ENCODE assay signal across 13 mouse cellular contexts in genomic region chr10:81202978-81203720, GRCm38 (mm10). TPM values are rescaled to one million over a fixed set of nuclear protein-coding genes. Genes with fewer than 3 reads are reported as not detected.
DNase-seq lines count a peak whose midpoint lies in the region; ATAC-seq and TF ChIP-seq lines count a peak whose summit lies in the region.
"Had no signal": no experiment of that assay in that cellular context is flagged by ENCODE, and none has a peak within 500 bp of the region (broad histone marks: within the 10 kb centered on the region; RNA-seq: fewer than 3 reads in every experiment).

No protein-coding gene starts in this region.

- peak; percentile 33 for DNase-seq in gastrocnemius, adult 2 months
- DNase-seq in gastrocnemius, postnatal 14 days = no peak
- DNase-seq in CH12.LX (ENCODE audit: extremely low read depth) = no peak
- no peak for DNase-seq in right cerebral cortex, postnatal 36 days (ENCODE audit: low spot score in 2 of 2)
- no peak for DNase-seq in thymus, postnatal 14 days
- DNase-seq in cerebellum, postnatal 14 days = no peak

- in situ Hi-C loops in CH12.LX (cut with MboI; ENCODE audit: low pct_ligation_motif_present, low pct_unique_long_range_greater_than_20kb, low sequenced_read_pairs) = loop anchor here (5.0 kb wide), 1 partner anchor 34 kb away; no protein-coding TSS in a partner anchor

- intact Hi-C loops in gastrocnemius, adult 2 months (cut with DNase I) = no loop called here
- intact Hi-C loops in gastrocnemius, postnatal 14 days (cut with DNase I; ENCODE audit: low total_unique reads) = no loop called here

- dilution Hi-C loops in CH12.LX (cut with MboI; ENCODE audit: extremely low pct_ligation_motif_present, extremely low pct_unique_long_range_greater_than_20kb, low sequenced_read_pairs) = no loop called here

- no peaks in the 10 kb centered on the region for H3K27me3 ChIP-seq in CH12.LX (replicated peaks)
- H3K27me3 ChIP-seq in heart, embryonic 16.5 days (ENCODE audit: control insufficient read depth, insufficient read depth, low read length) = no peaks in the 10 kb centered on the region
- peaks cover 35% of the 10 kb centered on the region for H3K27me3 ChIP-seq in liver, embryonic 15.5 days

- peak; percentile 11 for TF ChIP-seq RAD21 in CH12.LX (IDR thresholded peaks at IDR 0.05; ENCODE audit: low read depth, low read length)

- no peaks in the 10 kb centered on the region for H3K79me2 ChIP-seq in CH12.LX (replicated peaks; ENCODE audit: control insufficient read depth, extremely low read depth, insufficient read depth, poor library complexity, severe bottlenecking)

- no peak for TF ChIP-seq POLR2A in CH12.LX (IDR thresholded peaks at IDR 0.05; ENCODE audit: low read depth, low read length)

- ATAC-seq in heart, embryonic 16.5 days (replicated peaks; ENCODE audit: extremely low read depth, insufficient read depth, low FRiP score) = no peak
- ATAC-seq in liver, embryonic 15.5 days (ENCODE audit: insufficient read depth) = peak; percentile 81

- peak overlapping the region; percentile 51 for H3K4me3 ChIP-seq in gastrocnemius, adult 2 months
- H3K4me3 ChIP-seq in CH12.LX (replicated peaks in 1 of 3; ENCODE audit: low read depth in 2 of 3, low read length in 2 of 3, poor library complexity in 1 of 3) = no peak overlapping the region
- H3K4me3 ChIP-seq in heart, embryonic 16.5 days (ENCODE audit: low read length) = no peak overlapping the region
- H3K4me3 ChIP-seq in liver, embryonic 15.5 days (replicated peaks) = no peak overlapping the region
- H3K4me3 ChIP-seq: limb, embryonic 13.5 days; megakaryocyte, embryonic 14.5 days had no signal

- WGBS in heart, embryonic 16.5 days = 55% methylated on average over 8 of the region's 8 CpGs
- 23% methylated on average over 8 of the region's 8 CpGs for WGBS in liver, embryonic 15.5 days (ENCODE audit: insufficient replicate concordance)

- H3K36me3 ChIP-seq in CH12.LX (replicated peaks in 1 of 2; ENCODE audit: control insufficient read depth in 1 of 2, insufficient read depth in 1 of 2, low read length in 1 of 2) = no peaks in the 10 kb centered on the region
- H3K36me3 ChIP-seq in heart, embryonic 16.5 days (ENCODE audit: control insufficient read depth, insufficient read depth) = no peaks in the 10 kb centered on the region
- no peaks in the 10 kb centered on the region for H3K36me3 ChIP-seq in liver, embryonic 15.5 days (replicated peaks)
- H3K36me3 ChIP-seq: limb, embryonic 13.5 days had no signal

- peaks cover 10% of the 10 kb centered on the region for H3K9me3 ChIP-seq in CH12.LX (replicated peaks; ENCODE audit: low read length)
- H3K9me3 ChIP-seq in heart, embryonic 16.5 days (replicated peaks; ENCODE audit: control insufficient read depth, low read length) = no peaks in the 10 kb centered on the region
- H3K9me3 ChIP-seq in liver, embryonic 15.5 days (replicated peaks) = no peaks in the 10 kb centered on the region
- H3K9me3 ChIP-seq: limb, embryonic 13.5 days; megakaryocyte, embryonic 14.5 days had no signal

- H3K9ac ChIP-seq in CH12.LX (ENCODE audit: insufficient read depth, low read depth) = no peak overlapping the region
- no peak overlapping the region; the same call in 1 of the 2 replicates for H3K9ac ChIP-seq in heart, embryonic 16.5 days (ENCODE audit: low read length)
- H3K9ac ChIP-seq in liver, embryonic 15.5 days = no peak overlapping the region
- H3K9ac ChIP-seq: limb, embryonic 13.5 days had no signal

- peak overlapping the region; percentile 99 for H3K27ac ChIP-seq in gastrocnemius, adult 2 months
- H3K27ac ChIP-seq in CH12.LX (ENCODE audit: insufficient read depth, low read depth) = no peak overlapping the region
- peak overlapping the region; percentile 96 for H3K27ac ChIP-seq in heart, embryonic 16.5 days (ENCODE audit: low read length)
- peak overlapping the region; percentile 63; the same call in 1 of the 2 replicates for H3K27ac ChIP-seq in liver, embryonic 15.5 days (replicated peaks)
- H3K27ac ChIP-seq: limb, embryonic 13.5 days had no signal

- no peak for TF ChIP-seq EP300 in CH12.LX (IDR thresholded peaks at IDR 0.05; ENCODE audit: low read length)

- H3K4me2 ChIP-seq in CH12.LX (ENCODE audit: insufficient read depth, low read depth, poor library complexity, severe bottlenecking) = no peak overlapping the region
- no peak overlapping the region for H3K4me2 ChIP-seq in heart, embryonic 16.5 days (ENCODE audit: low read depth, low read length)
- no peak overlapping the region for H3K4me2 ChIP-seq in liver, embryonic 15.5 days
- H3K4me2 ChIP-seq: limb, embryonic 13.5 days had no signal

- peaks cover 27 to 41% of the 10 kb centered on the region in 2 experiments for H3K4me1 ChIP-seq in CH12.LX (ENCODE audit: control insufficient read depth in 1 of 2, insufficient read depth in 2 of 2)
- peaks cover 39% of the 10 kb centered on the region for H3K4me1 ChIP-seq in heart, embryonic 16.5 days (ENCODE audit: control insufficient read depth, insufficient read depth, low read length)
- peaks cover 22% of the 10 kb centered on the region for H3K4me1 ChIP-seq in liver, embryonic 15.5 days (replicated peaks)
- H3K4me1 ChIP-seq: limb, embryonic 13.5 days had no signal

- 0 out of 2 replicates have a peak, but pooled peaks have one; percentile 2 for TF ChIP-seq CTCF in gastrocnemius, adult 2 months (IDR thresholded peaks at IDR 0.05)
- no peak for TF ChIP-seq CTCF in CH12.LX (conservative IDR thresholded peaks at IDR 0.05 in 1 of 2, IDR thresholded peaks at IDR 0.05 in 1 of 2; ENCODE audit: low read depth in 2 of 2, low read length in 2 of 2)

TF ChIP-seq in CH12.LX, 34 proteins besides CTCF, POLR2A, EP300 and RAD21:
- TF ChIP-seq POLR2AphosphoS2 (IDR thresholded peaks at IDR 0.05; ENCODE audit: low read depth, low read length) = no peak
- TF ChIP-seq NELFE (IDR thresholded peaks at IDR 0.05; ENCODE audit: low read depth, low read length) = no peak
- TF ChIP-seq BHLHE40 (IDR thresholded peaks at IDR 0.05; ENCODE audit: low read depth, low read length) = no peak
- TF ChIP-seq ZNF384 (IDR thresholded peaks at IDR 0.05; ENCODE audit: low read depth, low read length) = no peak
- no peak for TF ChIP-seq MAX (IDR thresholded peaks at IDR 0.05; ENCODE audit: low read length)
- no peak for TF ChIP-seq KAT2A (IDR thresholded peaks at IDR 0.05; ENCODE audit: insufficient replicate concordance, low read length)
TF ChIP-seq in CH12.LX: peak in this region for 0.

RNA-seq across cellular contexts. Expression of gene Nmrk2, which starts 1.3 kb away (rescaled TPM):
- total RNA-seq in gastrocnemius, adult 2 months (2021) = 10 to 100 TPM; 59.7 to 72.8 TPM
- total RNA-seq in gastrocnemius, postnatal 14 days (2021) = 1 to 10 TPM; 1.8 to 5.5 TPM
- total RNA-seq in CH12.LX (2012; rRNA removed) (0.08 TPM in 1 of 2 replicates, not detected in the other), CH12.LX (2014; rRNA removed) (not detected in 2 replicates)
- not detected in 2 replicates for polyA plus RNA-seq in CH12.LX (2012; ENCODE audit: insufficient read length, low read depth)
- 11.9 and 14.6 TPM in 2 replicates for polyA plus RNA-seq in heart, embryonic 16.5 days (2015; fragmentation: Nextera tagmentation; extraction: Ambion mirVana)
- polyA plus RNA-seq in liver, embryonic 15.5 days (2015; fragmentation: Nextera tagmentation; extraction: Ambion mirVana) = 0.09 TPM in 1 of 2 replicates, not detected in the other
- polyA plus RNA-seq: large intestine, adult 2 months had no signal

RNA-seq across cellular contexts. Expression of gene 4930442H23Rik, which starts 19.5 kb away (rescaled TPM):
- total RNA-seq in gastrocnemius, adult 2 months (2021) = not detected
- not detected for total RNA-seq in gastrocnemius, postnatal 14 days (2021)
- total RNA-seq in CH12.LX (2012; rRNA removed) (0.29 TPM in 1 of 2 replicates, not detected in the other), CH12.LX (2014; rRNA removed) (not detected in 2 replicates)
- polyA plus RNA-seq in CH12.LX (2012; ENCODE audit: insufficient read length, low read depth) = 0.27 and 0.35 TPM in 2 replicates
- 0.11 TPM in 2 replicates for polyA plus RNA-seq in heart, embryonic 16.5 days (2015; fragmentation: Nextera tagmentation; extraction: Ambion mirVana)
- 0.07 TPM in 1 of 2 replicates, not detected in the other for polyA plus RNA-seq in liver, embryonic 15.5 days (2015; fragmentation: Nextera tagmentation; extraction: Ambion mirVana)
- total RNA-seq: gastrocnemius, postnatal 4 days had no signal
- polyA plus RNA-seq: brain, embryonic 14.5 days; large intestine, adult 2 months; limb, embryonic 13.5 days had no signal

RNA-seq across cellular contexts. Expression of gene Dapk3, which starts 20.3 kb away (rescaled TPM):
- 10 to 100 TPM; 22.1 to 24.9 TPM for total RNA-seq in gastrocnemius, adult 2 months (2021)
- 10 to 100 TPM; 21.2 to 24.8 TPM for total RNA-seq in gastrocnemius, postnatal 14 days (2021)
- total RNA-seq in CH12.LX (2012; rRNA removed) = 43.9 and 46.2 TPM in 2 replicates
- 25.4 and 27.5 TPM in 2 replicates for total RNA-seq in CH12.LX (2014; rRNA removed)
- 39.5 and 44.5 TPM in 2 replicates for polyA plus RNA-seq in CH12.LX (2012; ENCODE audit: insufficient read length, low read depth)
- polyA plus RNA-seq in heart, embryonic 16.5 days (2015; fragmentation: Nextera tagmentation; extraction: Ambion mirVana) = 33.9 and 40.2 TPM in 2 replicates
- 16.6 and 17.8 TPM in 2 replicates for polyA plus RNA-seq in liver, embryonic 15.5 days (2015; fragmentation: Nextera tagmentation; extraction: Ambion mirVana)

RNA-seq across cellular contexts. Expression of gene Eef2, which starts 26.7 kb away (rescaled TPM):
- 1,000 to 10,000 TPM; 1,128 to 1,335 TPM for total RNA-seq in gastrocnemius, adult 2 months (2021)
- 100 to 1,000 TPM; 892 to 898 TPM for total RNA-seq in gastrocnemius, postnatal 14 days (2021)
- 3,382 and 4,660 TPM in 2 replicates for total RNA-seq in CH12.LX (2012; rRNA removed)
- total RNA-seq in CH12.LX (2014; rRNA removed) = 1,528 and 1,752 TPM in 2 replicates
- 2,532 and 2,649 TPM in 2 replicates for polyA plus RNA-seq in CH12.LX (2012; ENCODE audit: insufficient read length, low read depth)
- 435 and 443 TPM in 2 replicates for polyA plus RNA-seq in heart, embryonic 16.5 days (2015; fragmentation: Nextera tagmentation; extraction: Ambion mirVana)
- polyA plus RNA-seq in liver, embryonic 15.5 days (2015; fragmentation: Nextera tagmentation; extraction: Ambion mirVana) = 270 and 306 TPM in 2 replicates

RNA-seq across cellular contexts. Expression of gene Atcay, which starts 27.5 kb away (rescaled TPM):
- not detected for total RNA-seq in gastrocnemius, adult 2 months (2021)
- under 1 TPM in 1 of 2 experiments, not detected in 1; 0.06 TPM for total RNA-seq in gastrocnemius, postnatal 14 days (2021)
- total RNA-seq in CH12.LX (2012; rRNA removed) = 0.08 and 0.17 TPM in 2 replicates
- 0.05 TPM in 1 of 2 replicates, not detected in the other for total RNA-seq in CH12.LX (2014; rRNA removed)
- polyA plus RNA-seq in CH12.LX (2012; ENCODE audit: insufficient read length, low read depth) = 0.06 and 0.12 TPM in 2 replicates
- 0.31 and 0.33 TPM in 2 replicates for polyA plus RNA-seq in heart, embryonic 16.5 days (2015; fragmentation: Nextera tagmentation; extraction: Ambion mirVana)
- polyA plus RNA-seq in liver, embryonic 15.5 days (2015; fragmentation: Nextera tagmentation; extraction: Ambion mirVana) = not detected in 2 replicates

Comparison
In these comparisons a context has a peak if more than half of its experiments do, and no peak if none do; other contexts are left out.
1. RNA of gene Nmrk2, which starts 1.3 kb away (total RNA-seq): 59.7 to 72.8 TPM in gastrocnemius, adult 2 months; 1.8 to 5.5 TPM in gastrocnemius, postnatal 14 days and 0.08 TPM in CH12.LX; every median in the first group is over 4 times any median in the second.